Mouse (Mus musculus) c-Kit-positive CD71-negative TER-119-negative erythroid progenitor cells, embryonic 14.5 days (primary cell): ENCODE data around the gene Afm.

Source experiments
- DNase-seq: peaks from one replicate; pipeline ENCODE4 v3.0.0-alpha.2; 2013; ENCODE audit warnings: low read depth

The Afm gene

GRCm38 (mm10) chr5:90556052-90556451, 37.3 kb downstream of the Afm start:
- no peak for DNase-seq

- no peak for DNase-seq
Measured at GRCm38 (mm10) chr5:90560743-90561142, 42.0 kb downstream of the Afm start, which contains the start of gene 5830473C10Rik. TSS of gene 5830473C10Rik (plus strand) at chr5:90561107.

GRCm38 (mm10) chr5:90561721-90562275, 43.1 kb downstream of the Afm start:
- DNase-seq, result no peak

GRCm38 (mm10) chr5:90562880-90563279, 44.1 kb downstream of the Afm start:
- DNase-seq, result no peak

- DNase-seq, result no peak
Measured at GRCm38 (mm10) chr5:90564161-90564560, 45.4 kb downstream of the Afm start.

GRCm38 (mm10) chr5:90565205-90565604, 46.5 kb downstream of the Afm start:
- DNase-seq, result no peak

- DNase-seq, result no peak
Measured at GRCm38 (mm10) chr5:90567788-90568187, 49.1 kb downstream of the Afm start.

GRCm38 (mm10) chr5:90568338-90568737, 49.6 kb downstream of the Afm start:
- DNase-seq, result no peak

GRCm38 (mm10) chr5:90571216-90571615, 52.5 kb downstream of the Afm start:
- no peak for DNase-seq

GRCm38 (mm10) chr5:90577751-90578150, 59.0 kb downstream of the Afm start:
- no peak for DNase-seq

- no peak for DNase-seq
Measured at GRCm38 (mm10) chr5:90579556-90579955, 60.8 kb downstream of the Afm start.

GRCm38 (mm10) chr5:90582179-90582578, 63.4 kb downstream of the Afm start:
- DNase-seq, result no peak

- no peak for DNase-seq
Measured at GRCm38 (mm10) chr5:90584799-90585198, 66.1 kb downstream of the Afm start.

GRCm38 (mm10) chr5:90586511-90586910, 67.8 kb downstream of the Afm start:
- DNase-seq, result no peak

- no peak for DNase-seq
Measured at GRCm38 (mm10) chr5:90588104-90588503, 69.4 kb downstream of the Afm start.

GRCm38 (mm10) chr5:90588708-90589595, 70.2 kb downstream of the Afm start:
- DNase-seq, result no peak

GRCm38 (mm10) chr5:90590676-90591075, 71.9 kb downstream of the Afm start:
- no peak for DNase-seq

GRCm38 (mm10) chr5:90591936-90592335, 73.2 kb downstream of the Afm start:
- DNase-seq, result no peak

- DNase-seq, result peak; percentile 71
Measured at GRCm38 (mm10) chr5:90594945-90595344, 76.2 kb downstream of the Afm start.

GRCm38 (mm10) chr5:90596155-90596554, 77.4 kb downstream of the Afm start:
- no peak for DNase-seq

GRCm38 (mm10) chr5:90601469-90601868, 82.7 kb downstream of the Afm start:
- no peak for DNase-seq
